In genomic region chr10:99459171-99459660, GRCm38 (mm10) we compare ENCODE assay signal across 10 mouse cellular contexts.
DNase-seq lines count a peak whose midpoint lies in the region; ATAC-seq and TF ChIP-seq lines count a peak whose summit lies in the region.
"Had no signal": no experiment of that assay in that cellular context is flagged by ENCODE, and none has a peak within 500 bp of the region (broad histone marks: within the 10 kb centered on the region; RNA-seq: fewer than 3 reads in every experiment).

No protein-coding gene starts in this region.

- no peak for DNase-seq in heart, postnatal 10 days
- no peak for DNase-seq in midbrain, embryonic 10.5 days (ENCODE audit: low spot score)
- DNase-seq in urinary bladder, postnatal 14 days (ENCODE audit: low spot score): no peak
- DNase-seq: right cerebral cortex, postnatal 4 days had no signal

- no peak for ATAC-seq in heart, embryonic 16.5 days (replicated peaks; ENCODE audit: extremely low read depth, insufficient read depth, low FRiP score)
- ATAC-seq in midbrain, embryonic 13.5 days: no peak
- no peak for ATAC-seq in embryonic facial prominence, embryonic 13.5 days (ENCODE audit: insufficient number of reproducible peaks, insufficient read depth, low FRiP score, low TSS enrichment, low read depth)

- H3K4me3 ChIP-seq in heart, embryonic 16.5 days (ENCODE audit: low read length): no peak overlapping the region; the same call in 1 of the 2 replicates
- H3K4me3 ChIP-seq in midbrain, embryonic 10.5 days: no peak overlapping the region
- H3K4me3 ChIP-seq in midbrain, embryonic 13.5 days (replicated peaks): no peak overlapping the region
- no peak overlapping the region for H3K4me3 ChIP-seq in embryonic facial prominence, embryonic 13.5 days
- no peak overlapping the region for H3K4me3 ChIP-seq in small intestine, adult 2 months (ENCODE audit: low read depth, low read length)
- H3K4me3 ChIP-seq: forebrain, embryonic 13.5 days had no signal

- H3K36me3 ChIP-seq in heart, embryonic 16.5 days (ENCODE audit: control insufficient read depth, insufficient read depth): no peaks in the 10 kb centered on the region
- H3K36me3 ChIP-seq in midbrain, embryonic 10.5 days: no peaks in the 10 kb centered on the region
- no peaks in the 10 kb centered on the region for H3K36me3 ChIP-seq in midbrain, embryonic 13.5 days
- no peaks in the 10 kb centered on the region for H3K36me3 ChIP-seq in embryonic facial prominence, embryonic 13.5 days
- no peaks in the 10 kb centered on the region for H3K36me3 ChIP-seq in small intestine, adult 2 months (ENCODE audit: control insufficient read depth, insufficient read depth, low read length)

- peak overlapping the region; percentile 34; the same call in 1 of the 2 replicates for H3K27ac ChIP-seq in heart, embryonic 16.5 days (ENCODE audit: low read length)
- peak overlapping the region; percentile 88 for H3K27ac ChIP-seq in midbrain, embryonic 10.5 days (replicated peaks)
- no peak overlapping the region for H3K27ac ChIP-seq in midbrain, embryonic 13.5 days
- 0 out of 2 replicates have a peak overlapping the region, but pooled peaks have one; percentile 11 for H3K27ac ChIP-seq in embryonic facial prominence, embryonic 13.5 days
- H3K27ac ChIP-seq in small intestine, adult 2 months (ENCODE audit: insufficient read depth, low read depth, low read length): peak overlapping the region; percentile 9; the same call in 1 of the 2 replicates
- H3K27ac ChIP-seq: forebrain, embryonic 13.5 days; hindbrain, embryonic 14.5 days had no signal

- 0 out of 2 replicates have a peak overlapping the region, but pooled peaks have one; percentile 17 for H3K4me2 ChIP-seq in heart, embryonic 16.5 days (ENCODE audit: low read depth, low read length)
- H3K4me2 ChIP-seq in midbrain, embryonic 13.5 days (replicated peaks): no peak overlapping the region
- H3K4me2 ChIP-seq in embryonic facial prominence, embryonic 13.5 days: no peak overlapping the region
- H3K4me2 ChIP-seq: forebrain, embryonic 13.5 days; hindbrain, embryonic 14.5 days had no signal

- no peak for TF ChIP-seq CTCF in small intestine, adult 2 months (IDR thresholded peaks at IDR 0.05; ENCODE audit: extremely low read depth, insufficient read length, insufficient replicate concordance, low read depth, low read length)

- H3K4me1 ChIP-seq in heart, embryonic 16.5 days (ENCODE audit: control insufficient read depth, insufficient read depth, low read length): peaks cover 4% of the 10 kb centered on the region
- peaks cover 50% of the 10 kb centered on the region for H3K4me1 ChIP-seq in midbrain, embryonic 10.5 days
- peaks cover 12% of the 10 kb centered on the region for H3K4me1 ChIP-seq in midbrain, embryonic 13.5 days (replicated peaks)
- peaks cover 12% of the 10 kb centered on the region for H3K4me1 ChIP-seq in embryonic facial prominence, embryonic 13.5 days
- peaks cover 5% of the 10 kb centered on the region; the same call in 1 of the 2 replicates for H3K4me1 ChIP-seq in small intestine, adult 2 months (ENCODE audit: control insufficient read depth, insufficient read depth, insufficient read length, low read length)

- TF ChIP-seq POLR2A in small intestine, adult 2 months (IDR thresholded peaks at IDR 0.05; ENCODE audit: low read depth, low read length): no peak

- intact Hi-C loops in heart, postnatal 10 days (cut with DNase I): no loop called here

- H3K9ac ChIP-seq in heart, embryonic 16.5 days (ENCODE audit: low read length): no peak overlapping the region
- H3K9ac ChIP-seq in midbrain, embryonic 13.5 days (replicated peaks): no peak overlapping the region
- H3K9ac ChIP-seq in embryonic facial prominence, embryonic 13.5 days: no peak overlapping the region
- H3K9ac ChIP-seq: forebrain, embryonic 13.5 days; hindbrain, embryonic 14.5 days had no signal

- H3K9me3 ChIP-seq in heart, embryonic 16.5 days (replicated peaks; ENCODE audit: control insufficient read depth, low read length): no peaks in the 10 kb centered on the region
- H3K9me3 ChIP-seq in midbrain, embryonic 10.5 days (replicated peaks): no peaks in the 10 kb centered on the region
- H3K9me3 ChIP-seq in midbrain, embryonic 13.5 days: no peaks in the 10 kb centered on the region
- H3K9me3 ChIP-seq in embryonic facial prominence, embryonic 13.5 days: no peaks in the 10 kb centered on the region
- H3K9me3 ChIP-seq: forebrain, embryonic 13.5 days had no signal

- 82% methylated on average over 9 of the region's 9 CpGs for WGBS in heart, embryonic 16.5 days
- WGBS in midbrain, embryonic 10.5 days: 80% methylated on average over 9 of the region's 9 CpGs
- WGBS in midbrain, embryonic 13.5 days: 84% methylated on average over 9 of the region's 9 CpGs
- 75% methylated on average over 9 of the region's 9 CpGs for WGBS in embryonic facial prominence, embryonic 13.5 days
- whole genome bisulfite sequencing in small intestine, adult 2 months: 78% methylated on average over 9 of the region's 9 CpGs

- no peaks in the 10 kb centered on the region for H3K27me3 ChIP-seq in heart, embryonic 16.5 days (ENCODE audit: control insufficient read depth, insufficient read depth, low read length)
- peaks cover 79% of the 10 kb centered on the region for H3K27me3 ChIP-seq in midbrain, embryonic 10.5 days (ENCODE audit: low read depth, poor library complexity, severe bottlenecking)
- no peaks in the 10 kb centered on the region; the same call in 1 of the 2 replicates for H3K27me3 ChIP-seq in midbrain, embryonic 13.5 days
- peaks cover 6% of the 10 kb centered on the region; the same call in 1 of the 2 replicates for H3K27me3 ChIP-seq in embryonic facial prominence, embryonic 13.5 days
- no peaks in the 10 kb centered on the region for H3K27me3 ChIP-seq in small intestine, adult 2 months (ENCODE audit: control insufficient read depth, insufficient read depth, low read length)
- H3K27me3 ChIP-seq: forebrain, embryonic 13.5 days had no signal
